Mouse (Mus musculus): ENCODE data around the gene Cd7.
"Not testable (repeated sequence)": the region's sequence is repeated elsewhere in the genome, so short reads cannot be mapped to it uniquely, and the experiment has no call there.

Gene Cd7

GRCm38 (mm10) chr11:121047826-121048399 is 8.7 kb upstream of the Cd7 start:
- DNase-seq (ENCODE audit: low read depth, low spot score), result peak; percentile 29

- no peak for DNase-seq (ENCODE audit: low read depth, low spot score)
Measured at GRCm38 (mm10) chr11:121045286-121045685, 6.1 kb upstream of the Cd7 start.

DNA sequence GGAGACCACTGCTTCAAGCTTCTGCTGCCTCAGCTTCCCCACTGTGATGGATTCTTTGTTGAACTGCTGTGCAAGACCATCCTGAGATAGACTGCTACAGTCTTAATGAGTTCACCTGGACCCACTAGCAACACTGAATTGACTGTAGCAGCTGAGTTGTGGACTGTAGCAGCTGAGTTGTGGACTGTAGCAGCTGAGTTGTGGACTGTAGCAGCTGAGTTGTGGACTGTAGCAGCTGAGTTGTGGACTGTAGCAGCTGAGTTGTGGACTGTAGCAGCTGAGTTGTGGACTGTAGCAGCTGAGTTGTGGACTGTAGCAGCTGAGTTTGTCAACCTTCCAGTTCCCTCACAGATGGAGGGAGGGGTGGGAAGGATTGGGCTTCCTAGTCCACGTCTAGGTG is 3.8 kb upstream of the Cd7 start:
- DNase-seq (ENCODE audit: low read depth, low spot score), result not testable (repeated sequence)

- DNase-seq (ENCODE audit: low read depth, low spot score), result no peak
Measured at GRCm38 (mm10) chr11:121042480-121042879, 3.3 kb upstream of the Cd7 start.

- no peak for DNase-seq (ENCODE audit: low read depth, low spot score)
Measured at GRCm38 (mm10) chr11:121041636-121042035, 2.4 kb upstream of the Cd7 start.

- DNase-seq (ENCODE audit: low read depth, low spot score), result peak; percentile 78
Measured at GRCm38 (mm10) chr11:121041212-121041611, 2.0 kb upstream of the Cd7 start.

- DNase-seq (ENCODE audit: low read depth, low spot score), result peak; percentile 71
Measured at GRCm38 (mm10) chr11:121038366-121039240, 615 bp downstream of the Cd7 start.

GRCm38 (mm10) chr11:121033118-121033517 is 6.1 kb downstream of the Cd7 start:
- DNase-seq (ENCODE audit: low read depth, low spot score), result no peak

- DNase-seq (ENCODE audit: low read depth, low spot score), result peak; percentile 62
Measured at GRCm38 (mm10) chr11:121027259-121027658, 12.0 kb downstream of the Cd7 start.

- no peak for DNase-seq (ENCODE audit: low read depth, low spot score)
Measured at GRCm38 (mm10) chr11:121024163-121024562, 15.1 kb downstream of the Cd7 start.

DNA sequence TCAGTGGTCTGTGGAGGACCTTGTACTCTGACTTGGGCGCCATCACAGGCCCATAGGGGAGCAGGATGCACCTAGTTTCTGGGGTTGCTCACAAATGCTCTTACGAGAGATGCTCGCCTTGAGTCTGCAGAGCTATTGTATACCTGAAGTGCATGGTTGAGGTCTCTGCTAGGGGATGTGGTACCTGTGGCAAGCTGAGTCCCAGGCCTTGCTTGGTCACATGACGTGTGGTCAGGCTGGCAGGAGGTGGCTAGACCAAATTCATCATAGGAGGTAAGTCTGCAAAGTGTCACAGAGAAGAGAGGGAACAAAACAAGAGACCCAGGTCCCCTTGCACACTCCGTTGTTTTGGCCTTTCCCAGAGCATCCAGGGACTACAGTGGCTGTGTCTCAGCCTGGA is 19.7 kb downstream of the Cd7 start:
- DNase-seq (ENCODE audit: low read depth, low spot score), result peak; percentile 54

GRCm38 (mm10) chr11:121017703-121018102 is 21.5 kb downstream of the Cd7 start:
- peak; percentile 68 for DNase-seq (ENCODE audit: low read depth, low spot score)

DNA sequence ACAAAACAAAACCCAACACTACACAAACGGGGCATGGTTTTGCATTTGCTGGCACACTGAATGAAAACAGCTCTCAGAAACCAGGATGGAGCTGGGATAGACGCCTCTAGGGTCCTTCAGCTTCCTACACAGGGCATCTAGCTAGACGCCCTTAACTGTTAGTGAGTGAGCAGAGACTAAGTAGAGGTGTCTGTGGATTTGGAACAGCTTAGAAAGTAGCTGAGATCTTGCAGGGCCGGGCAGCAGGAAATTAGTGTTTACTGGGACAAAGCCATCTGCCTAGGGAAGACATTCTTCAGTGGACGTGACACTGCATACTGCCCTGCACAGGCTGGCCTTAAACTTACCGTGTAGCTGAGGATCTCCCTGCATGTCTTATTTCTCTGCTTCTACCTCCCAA is 23.7 kb downstream of the Cd7 start:
- no peak for DNase-seq (ENCODE audit: low read depth, low spot score)

- no peak for DNase-seq (ENCODE audit: low read depth, low spot score)
Measured at GRCm38 (mm10) chr11:121014896-121015300, 24.3 kb downstream of the Cd7 start.

DNA sequence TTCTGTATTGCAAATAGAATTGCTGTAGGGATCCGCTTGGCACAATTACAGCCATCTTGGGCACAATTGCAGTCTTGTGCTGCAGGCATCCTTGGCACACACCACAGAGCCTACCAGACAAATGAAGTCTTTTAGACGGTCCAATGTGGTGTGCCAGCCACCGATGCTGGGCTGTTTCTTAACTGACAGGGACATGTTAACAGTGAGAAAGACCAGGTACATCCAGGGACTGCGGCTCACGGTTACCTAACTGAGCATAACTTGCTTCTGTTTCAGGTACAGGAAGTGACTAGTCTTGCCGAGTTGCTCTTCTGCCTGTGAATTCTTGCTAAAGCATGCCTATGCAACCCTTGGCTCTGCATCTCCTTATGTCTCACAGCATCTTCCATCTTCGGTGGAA is 25.6 kb downstream of the Cd7 start:
- no peak for DNase-seq (ENCODE audit: low read depth, low spot score)

GRCm38 (mm10) chr11:121010044-121010755 is 29.0 kb downstream of the Cd7 start:
- no peak for DNase-seq (ENCODE audit: low read depth, low spot score)

DNA sequence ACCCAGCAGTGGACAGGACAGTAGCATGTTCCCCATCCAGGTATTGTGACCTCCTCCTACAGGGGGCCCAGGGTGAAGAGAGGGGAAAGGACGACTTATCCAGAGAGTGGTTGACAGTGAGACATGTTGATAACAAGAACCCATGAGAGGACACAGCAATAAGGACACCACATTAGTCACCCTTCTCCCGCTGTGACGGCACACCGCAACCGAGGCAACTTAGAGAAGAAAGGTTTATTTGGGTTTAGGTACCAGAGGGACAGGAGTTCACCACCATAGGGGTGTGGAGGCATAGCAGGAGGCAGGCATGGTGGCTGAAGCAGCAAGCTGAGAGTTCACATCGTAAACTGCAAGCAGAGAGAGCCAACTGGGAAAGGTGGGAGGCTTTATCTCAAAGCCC is 33.0 kb downstream of the Cd7 start:
- no peak for DNase-seq (ENCODE audit: low read depth, low spot score)

- no peak for DNase-seq (ENCODE audit: low read depth, low spot score)
Measured at GRCm38 (mm10) chr11:121004281-121004680, 34.9 kb downstream of the Cd7 start.

DNA sequence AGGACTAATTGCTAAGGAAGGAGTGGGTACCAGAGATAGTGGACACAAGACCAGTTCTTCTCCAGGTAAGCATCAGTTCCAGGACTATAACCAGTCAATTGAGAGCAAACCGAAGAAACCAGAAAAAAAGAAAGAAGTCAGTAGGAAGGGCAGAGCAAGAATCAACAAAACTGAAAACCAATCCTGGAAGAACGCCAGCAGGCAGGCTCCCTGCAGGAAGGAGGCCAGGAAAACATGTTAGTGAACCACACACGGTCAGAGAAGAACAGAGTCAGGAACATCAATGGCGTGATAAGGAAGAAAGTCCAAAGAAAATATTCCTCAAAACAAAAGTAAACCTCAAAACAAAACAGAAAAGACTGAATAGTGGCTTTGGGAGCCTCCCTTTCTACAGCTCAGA is 37.3 kb downstream of the Cd7 start:
- no peak for DNase-seq (ENCODE audit: low read depth, low spot score)

- DNase-seq (ENCODE audit: low read depth, low spot score), result no peak
Measured at GRCm38 (mm10) chr11:120994741-120995140, 44.5 kb downstream of the Cd7 start.

DNA sequence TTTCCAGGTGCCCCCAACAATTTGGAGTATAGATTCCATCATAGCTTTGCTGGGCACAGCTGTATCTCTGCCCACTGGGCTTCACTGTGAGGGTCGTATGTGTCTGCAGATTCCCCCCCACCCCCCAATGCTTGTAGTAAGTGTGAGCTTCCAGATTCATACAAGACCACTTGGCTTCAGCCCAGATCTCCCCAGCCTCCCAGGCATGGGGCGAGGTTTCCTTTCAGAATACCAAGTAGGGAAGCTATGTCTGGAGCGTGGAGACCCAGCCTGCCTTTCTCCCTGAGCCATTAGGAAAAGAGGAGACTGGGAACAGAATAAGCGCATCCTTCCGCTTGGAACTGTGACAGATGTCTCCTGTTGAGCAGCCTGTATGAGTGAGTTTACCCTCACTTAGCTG is 45.6 kb downstream of the Cd7 start:
- DNase-seq (ENCODE audit: low read depth, low spot score), result no peak

DNA sequence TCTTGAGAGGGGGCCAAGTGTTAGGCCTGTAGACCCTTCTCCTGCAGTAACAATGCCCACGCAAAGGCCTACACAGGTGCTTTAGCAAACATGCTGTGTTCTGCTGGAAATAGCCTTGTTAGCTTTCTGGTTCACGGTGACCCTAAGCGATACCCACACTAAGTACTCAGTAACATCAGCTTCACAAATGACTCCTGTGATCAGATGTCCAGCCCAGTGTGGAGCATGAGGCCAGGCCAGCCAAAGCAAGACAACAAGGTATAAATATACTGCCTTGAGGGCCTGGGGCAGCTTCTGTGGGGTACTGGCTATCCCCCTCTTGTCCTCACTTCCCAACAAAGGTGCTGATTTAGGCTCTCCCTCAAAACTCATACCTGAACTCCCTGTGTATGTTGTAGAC is 46.1 kb downstream of the Cd7 start:
- DNase-seq (ENCODE audit: low read depth, low spot score), result no peak

- no peak for DNase-seq (ENCODE audit: low read depth, low spot score)
Measured at GRCm38 (mm10) chr11:120991791-120992190, 47.4 kb downstream of the Cd7 start.

All from CD4-positive helper T cell, adult 2 months (primary cell).